Mouse (Mus musculus) effector memory CD4-positive, alpha-beta T cell, adult 5 months (primary cell): ENCODE results near the gene Plekhg2. TPM values are rescaled to one million over a fixed set of nuclear protein-coding genes. Genes with fewer than 3 reads are reported as not detected.

Experiments
- polyA plus RNA-seq: library from polyadenylated mRNA; unstranded; fragments of 100-300 nt; shearing (Covaris generic); gene quantifications from one replicate; pipeline ENCODE4 v1.2.1, GENCODE M21; 2017

Plekhg2 gene
- polyA plus RNA-seq: 31.8 TPM

GRCm38 (mm10) chr7:28372251-28373108, at the start of gene Plekhg2:
TSS of gene Plekhg2 (minus strand) at chr7:28372599.

DNA sequence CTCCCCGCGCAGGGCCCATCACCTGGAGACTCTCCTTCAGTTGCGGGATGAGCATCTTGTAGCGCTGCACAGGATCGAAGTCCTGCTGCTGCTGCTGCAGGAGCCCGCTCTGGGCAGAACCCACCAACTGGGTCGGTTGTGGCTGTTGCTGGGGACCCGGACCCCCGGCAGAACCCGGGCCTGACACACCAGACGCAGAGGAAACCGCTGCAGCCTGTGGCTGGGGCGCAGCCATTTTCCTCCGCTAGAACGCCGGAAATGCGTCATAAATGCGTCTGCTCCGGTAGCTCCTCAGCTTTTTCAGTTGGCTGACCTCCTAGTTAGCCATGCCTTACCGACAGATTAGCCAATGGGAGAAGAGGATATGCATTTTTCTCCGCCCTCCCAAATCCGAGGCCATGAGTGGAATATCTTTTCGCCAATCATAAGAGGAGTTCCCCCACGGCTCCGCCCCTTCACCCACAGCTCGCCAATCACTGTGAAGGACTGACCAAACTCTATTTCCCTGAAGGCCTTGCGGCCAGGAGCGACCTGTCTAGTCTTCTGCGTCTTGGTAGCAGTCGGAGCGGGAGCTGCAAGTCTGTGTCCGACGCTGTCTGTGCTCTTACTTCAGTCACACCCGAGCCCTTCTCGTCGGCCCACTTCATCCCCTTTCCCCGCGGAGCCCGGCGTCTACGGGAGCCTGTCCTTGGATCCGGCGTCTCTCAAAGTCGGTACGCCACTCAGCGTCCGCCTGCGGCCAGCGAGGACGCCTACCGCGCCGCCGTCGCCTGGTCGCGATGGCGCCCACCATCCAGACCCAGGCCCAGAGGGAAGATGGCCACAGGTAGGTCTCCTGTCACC, 20.3 kb upstream of the Plekhg2 start, which contains the start of the genes Med29 and Paf1:
Gene Med29, minus strand, starts transcription at position 280 of the 843 bp plus-strand sequence.
Gene Paf1, plus strand, starts transcription at position 523 of the 843 bp plus-strand sequence.

GRCm38 (mm10) chr7:28380237-28381016, 8.0 kb upstream of the Plekhg2 start, which contains the start of gene Zfp36:
TSS of gene Zfp36 (minus strand) at chr7:28380253.

GRCm38 (mm10) chr7:28350155-28350883, 22.1 kb downstream of the Plekhg2 start, which contains the start of gene Rps16:
TSS of gene Rps16 (plus strand) at chr7:28350652.

DNA sequence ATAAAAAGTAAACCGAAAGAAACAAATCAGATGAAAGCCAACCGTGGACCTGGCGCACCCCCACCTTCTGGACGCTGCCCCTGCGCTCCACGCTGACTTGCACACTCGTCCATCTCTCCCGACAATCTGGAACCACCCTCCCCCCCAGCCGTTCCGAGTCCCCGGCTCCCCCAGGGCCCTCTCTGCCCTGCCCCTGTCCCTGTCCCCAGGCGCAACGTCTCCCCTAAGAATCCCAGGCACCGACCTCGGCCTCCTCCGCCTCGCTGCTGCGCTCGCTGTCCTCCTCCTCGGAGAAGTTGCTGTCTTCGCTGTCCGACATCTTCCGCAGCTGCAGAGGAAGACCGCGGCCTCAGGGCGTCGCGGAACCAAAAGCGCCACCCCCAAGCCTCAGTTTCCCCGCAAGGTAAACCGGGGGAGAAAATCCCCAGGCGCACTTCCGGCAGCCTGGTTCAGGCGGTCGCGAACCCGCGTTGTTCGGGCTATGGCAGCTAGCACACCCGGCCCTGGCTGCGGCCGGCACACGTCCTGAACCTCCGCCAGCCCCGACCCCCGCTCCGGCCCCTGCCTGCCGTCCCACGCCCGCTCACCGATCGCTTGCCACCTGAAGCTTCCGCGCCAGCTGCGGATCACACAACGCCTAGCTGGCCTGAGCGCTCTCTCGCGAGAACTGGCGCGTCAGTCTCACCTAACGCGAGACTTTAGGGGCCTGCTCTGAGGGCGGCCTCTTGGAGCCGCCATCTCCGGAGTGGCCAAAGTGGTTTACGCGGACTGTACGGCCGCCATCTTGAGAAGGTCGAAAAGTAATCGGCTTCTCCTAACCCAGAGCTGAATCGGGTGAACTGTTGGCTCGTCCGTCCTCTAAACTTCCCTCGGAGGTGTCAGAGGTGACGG, 34.0 kb downstream of the Plekhg2 start, which contains the start of gene Supt5:
Gene Supt5, minus strand, starts transcription at position 639 of the 891 bp plus-strand sequence.

DNA sequence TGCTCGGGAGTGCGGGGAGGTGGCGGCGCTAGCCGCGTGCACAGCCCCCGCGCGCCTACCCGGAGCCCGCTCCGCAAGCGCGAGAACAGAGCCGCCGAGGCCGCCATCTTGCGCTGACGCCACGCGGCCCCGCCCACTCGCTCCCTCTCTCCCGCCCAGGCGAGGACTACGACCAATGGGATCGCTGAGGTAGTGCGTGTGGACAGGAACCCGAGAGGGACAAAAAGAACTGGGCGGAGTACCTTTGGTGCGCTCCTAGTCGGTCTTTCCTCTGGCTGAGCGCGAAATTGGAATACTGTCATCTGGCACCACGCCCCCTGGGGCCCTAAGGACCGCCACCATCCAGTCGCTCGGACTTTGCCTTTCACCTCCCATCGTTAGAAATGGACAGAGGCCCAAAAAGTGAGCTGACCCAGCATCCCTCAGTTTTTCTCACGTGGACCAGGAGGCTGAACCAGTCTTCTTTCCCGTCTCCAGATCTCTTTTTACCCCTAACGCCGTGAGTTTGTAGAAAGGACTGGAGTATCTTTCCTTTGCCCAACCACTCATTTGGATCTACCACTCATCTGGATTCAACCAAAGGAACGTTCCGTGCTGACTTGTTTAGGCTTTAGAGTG, 60.4 kb downstream of the Plekhg2 start, which contains the start of gene Timm50:
Gene Timm50, minus strand, starts transcription at position 147 of the 618 bp plus-strand sequence.

Other genes starting within 250 kb of the Plekhg2 start
- gene 9530053A07Rik, start 243.1 kb downstream of the Plekhg2 start, polyA plus RNA-seq: not detected
- 190 TPM for gene Fbl, start 202.9 kb downstream of the Plekhg2 start, polyA plus RNA-seq
- 8.8 TPM for gene Dyrk1b, start 193.1 kb downstream of the Plekhg2 start, polyA plus RNA-seq
- gene Eid2, start 104.7 kb downstream of the Plekhg2 start, polyA plus RNA-seq: 10.9 TPM
- gene Eid2b, start 94.9 kb downstream of the Plekhg2 start, polyA plus RNA-seq: 1.2 TPM
- gene Selenov, start 81.4 kb downstream of the Plekhg2 start, polyA plus RNA-seq: not detected
- gene Dll3, start 70.4 kb downstream of the Plekhg2 start, polyA plus RNA-seq: not detected
- 50.0 TPM for gene Timm50, start 60.5 kb downstream of the Plekhg2 start, polyA plus RNA-seq
- gene Supt5, start 33.9 kb downstream of the Plekhg2 start, polyA plus RNA-seq: 178 TPM
- gene Rps16, start 21.9 kb downstream of the Plekhg2 start, polyA plus RNA-seq: 900 TPM
- gene Zfp36, start 7.7 kb upstream of the Plekhg2 start, polyA plus RNA-seq: 618 TPM
- gene Med29, start 20.1 kb upstream of the Plekhg2 start, polyA plus RNA-seq: 18.6 TPM
- gene Paf1, start 20.4 kb upstream of the Plekhg2 start, polyA plus RNA-seq: 136 TPM
- gene Gmfg, start 64.8 kb upstream of the Plekhg2 start, polyA plus RNA-seq: 536 TPM
- gene Lrfn1, start 79.4 kb upstream of the Plekhg2 start, polyA plus RNA-seq: 1.8 TPM
- not detected for gene Ifnl2, start 137.9 kb upstream of the Plekhg2 start, polyA plus RNA-seq
- gene Ifnl3, start 150.2 kb upstream of the Plekhg2 start, polyA plus RNA-seq: not detected
- gene Sycn, start 168.3 kb upstream of the Plekhg2 start, polyA plus RNA-seq: not detected
- 1.3 TPM for gene Nccrp1, start 174.7 kb upstream of the Plekhg2 start, polyA plus RNA-seq
- gene Samd4b, start 225.5 kb upstream of the Plekhg2 start, polyA plus RNA-seq: 82.1 TPM
- gene Pak4, start 225.6 kb upstream of the Plekhg2 start, polyA plus RNA-seq: 8.1 TPM